In genomic region chr1:59895456-59895855, GRCm38 (mm10) we compare ENCODE assay signal across 9 mouse cellular contexts. TPM values are rescaled to one million over a fixed set of nuclear protein-coding genes. Genes with fewer than 3 reads are reported as not detected.
DNase-seq lines count a peak whose midpoint lies in the region; ATAC-seq and TF ChIP-seq lines count a peak whose summit lies in the region.
"Had no signal": no experiment of that assay in that cellular context is flagged by ENCODE, and none has a peak within 500 bp of the region (broad histone marks: within the 10 kb centered on the region; RNA-seq: fewer than 3 reads in every experiment).

No protein-coding gene starts in this region.

- H3K27ac ChIP-seq in liver, adult 2 months (replicated peaks; ENCODE audit: insufficient read depth, low read depth, low read length), result no peak overlapping the region
- no peak overlapping the region for H3K27ac ChIP-seq in liver, embryonic 12.5 days
- H3K27ac ChIP-seq in thymus, adult 2 months (ENCODE audit: control insufficient read depth, insufficient read depth, low read length), result no peak overlapping the region; the same call in 1 of the 2 replicates
- H3K27ac ChIP-seq: hindbrain, embryonic 15.5 days had no signal

- H3K79me2 ChIP-seq in liver, adult 2 months (ENCODE audit: control insufficient read depth, insufficient read depth, low read length), result no peaks in the 10 kb centered on the region

- DNase-seq in liver, adult 2 months (ENCODE audit: extremely low read depth, low read depth, low spot score), result peak; percentile 29
- peak; percentile 21 for DNase-seq in brain, embryonic 14.5 days (ENCODE audit: low read depth)
- DNase-seq in lung, postnatal 14 days, result peak; percentile 82
- DNase-seq in thymus, adult 2 months, result no peak
- DNase-seq in testis, postnatal 10 days (ENCODE audit: low spot score), result no peak
- no peak for DNase-seq in thymus, postnatal 25 days

- no peak overlapping the region for H3K4me2 ChIP-seq in liver, embryonic 12.5 days
- H3K4me2 ChIP-seq: hindbrain, embryonic 15.5 days had no signal

- no peak for TF ChIP-seq CTCF in liver, adult 2 months (IDR thresholded peaks at IDR 0.05; ENCODE audit: low read depth, low read length)
- no peak for TF ChIP-seq CTCF in brain, embryonic 14.5 days (IDR thresholded peaks at IDR 0.05; ENCODE audit: borderline replicate concordance, extremely low read depth, insufficient read depth, insufficient read length)
- TF ChIP-seq CTCF in thymus, adult 2 months (IDR thresholded peaks at IDR 0.05; ENCODE audit: borderline replicate concordance, control insufficient read depth, extremely low read depth, insufficient read depth, low read length, poor library complexity), result no peak

- H3K4me1 ChIP-seq in liver, adult 2 months (ENCODE audit: control insufficient read depth, insufficient read depth, low read length), result peaks cover 2% of the 10 kb centered on the region; the same call in 1 of the 2 replicates
- H3K4me1 ChIP-seq in liver, embryonic 12.5 days, result peaks cover 80% of the 10 kb centered on the region
- peaks cover 3% of the 10 kb centered on the region; the same call in 1 of the 2 replicates for H3K4me1 ChIP-seq in thymus, adult 2 months (replicated peaks; ENCODE audit: control insufficient read depth, insufficient read depth, low read length)
- H3K4me1 ChIP-seq: hindbrain, embryonic 15.5 days had no signal

- TF ChIP-seq POLR2A in liver, adult 2 months (IDR thresholded peaks at IDR 0.05; ENCODE audit: extremely low read depth, insufficient read depth, low read length), result no peak
- TF ChIP-seq POLR2A in brain, embryonic 14.5 days (IDR thresholded peaks at IDR 0.05; ENCODE audit: borderline replicate concordance, extremely low read depth, insufficient read depth, insufficient read length, poor library complexity, severe bottlenecking), result no peak
- TF ChIP-seq POLR2A in thymus, adult 2 months (IDR thresholded peaks at IDR 0.05; ENCODE audit: control insufficient read depth, extremely low read depth, insufficient read depth, low read length, poor library complexity), result no peak

- ATAC-seq in liver, embryonic 12.5 days, result no peak
- ATAC-seq in hematopoietic stem cell, adult 5-6 weeks (replicated peaks in 1 of 2; ENCODE audit: insufficient read depth in 1 of 2, low FRiP score in 2 of 2, low TSS enrichment in 1 of 2, low read depth in 1 of 2, poor library complexity in 2 of 2, severe bottlenecking in 2 of 2), result peak; percentile 85 to 89

- no peaks in the 10 kb centered on the region for H3K27me3 ChIP-seq in liver, adult 2 months (ENCODE audit: control insufficient read depth, insufficient read depth, low read length)
- no peaks in the 10 kb centered on the region for H3K27me3 ChIP-seq in liver, embryonic 12.5 days (replicated peaks)
- no peaks in the 10 kb centered on the region for H3K27me3 ChIP-seq in thymus, adult 2 months (ENCODE audit: control insufficient read depth, insufficient read depth, low read length)
- H3K27me3 ChIP-seq: hindbrain, embryonic 15.5 days had no signal

- H3K4me3 ChIP-seq in liver, adult 2 months (ENCODE audit: insufficient read depth, low read depth, low read length), result no peak overlapping the region
- H3K4me3 ChIP-seq in liver, embryonic 12.5 days, result no peak overlapping the region
- no peak overlapping the region for H3K4me3 ChIP-seq in thymus, adult 2 months (ENCODE audit: control insufficient read depth, insufficient read depth, low read length)
- H3K4me3 ChIP-seq: hindbrain, embryonic 15.5 days had no signal

- H3K9me3 ChIP-seq in liver, embryonic 12.5 days (replicated peaks), result no peaks in the 10 kb centered on the region
- H3K9me3 ChIP-seq: hindbrain, embryonic 15.5 days had no signal

- WGBS in liver, adult 2 months, result 66% methylated on average over 4 of the region's 4 CpGs
- 69% methylated on average over 4 of the region's 4 CpGs for WGBS in liver, embryonic 12.5 days (ENCODE audit: insufficient replicate concordance)
- WGBS in thymus, adult 2 months, result 5% methylated on average over 4 of the region's 4 CpGs

- H3K36me3 ChIP-seq in liver, adult 2 months (ENCODE audit: control insufficient read depth, insufficient read depth, low read length), result no peaks in the 10 kb centered on the region
- H3K36me3 ChIP-seq in liver, embryonic 12.5 days, result no peaks in the 10 kb centered on the region
- no peaks in the 10 kb centered on the region for H3K36me3 ChIP-seq in thymus, adult 2 months (ENCODE audit: control insufficient read depth, insufficient read depth, low read length)
- H3K36me3 ChIP-seq: hindbrain, embryonic 15.5 days had no signal

- no peak overlapping the region for H3K9ac ChIP-seq in liver, adult 2 months (ENCODE audit: low read depth, low read length)
- no peak overlapping the region for H3K9ac ChIP-seq in liver, embryonic 12.5 days
- H3K9ac ChIP-seq: hindbrain, embryonic 15.5 days had no signal

RNA-seq across cellular contexts. Expression of gene Fam117b, which starts 17.4 kb away (rescaled TPM):
- 3.7 and 3.9 TPM in 2 replicates for total RNA-seq in liver, adult 2 months (2014; rRNA removed)
- polyA plus RNA-seq in liver, adult 2 months (2012; rRNA removed), result 1.4 and 2.0 TPM in 2 replicates
- polyA plus RNA-seq in liver, embryonic 12.5 days (2016; fragmentation: Nextera tagmentation; extraction: Ambion mirVana), result 7.6 TPM in 2 replicates
- 42.6 and 71.0 TPM in 2 replicates for polyA plus RNA-seq in brain, embryonic 14.5 days (2012; rRNA removed)
- 25.0 and 31.0 TPM in 2 replicates for total RNA-seq in hematopoietic stem cell, adult 5-6 weeks (2017)
- 9.7 and 13.2 TPM in 2 replicates for polyA plus RNA-seq in thymus, adult 2 months (2012; rRNA removed)

Comparison
In these comparisons a context has a peak if more than half of its experiments do, and no peak if none do; other contexts are left out.
1. DNase-seq: peak in liver, adult 2 months (single experiment), brain, embryonic 14.5 days (single experiment) and lung, postnatal 14 days (single experiment); none in thymus, adult 2 months (single experiment), testis, postnatal 10 days (single experiment) and thymus, postnatal 25 days (single experiment).